Mouse (Mus musculus) B cell, adult 62 days (primary cell): ENCODE results near the gene Abcg2. TPM values are rescaled to one million over a fixed set of nuclear protein-coding genes. Genes with fewer than 3 reads are reported as not detected.

ENCODE experiments used
- total RNA-seq: library from RNA; stranded (reverse); gene quantifications from 4 replicates; pipeline ENCODE4 v1.2.4, GENCODE M21; 2023

Gene Abcg2
- 0.49 to 3.2 TPM (median 0.93 TPM) in 4 replicates for total RNA-seq

GRCm38 (mm10) chr6:58584223-58584622 lies at the start of gene Abcg2:
Gene Abcg2 (plus strand): TSS chr6:58584523.

Other genes with a start within 250 kb of the Abcg2 start
- gene Vmn1r30, start 141.1 kb upstream of the Abcg2 start, total RNA-seq: not detected in 4 replicates
- gene Vmn1r31, start 109.2 kb upstream of the Abcg2 start, total RNA-seq: not detected in 4 replicates
- 90.8 to 109 TPM (median 95.1 TPM) in 4 replicates for gene Herc3, start 246.9 kb downstream of the Abcg2 start, total RNA-seq